Mouse (Mus musculus) embryonic facial prominence, embryonic 15.5 days (tissue): Measurements from ENCODE around the gene Myct1. TPM values are rescaled to one million over a fixed set of nuclear protein-coding genes. Genes with fewer than 3 reads are reported as not detected.

Experiments used
- ATAC-seq: fragments of 200-750 bp; cut with Nextera tagmentation; 2 replicates; pipeline ENCODE4 v1.8.0; 2017; ENCODE audit warnings: low read depth, moderate TSS enrichment; ENCODE audit not compliant: insufficient number of reproducible peaks, low FRiP score, low TSS enrichment
- H3K27ac ChIP-seq: fragments of 300-500 bp; sonication (generic); replicated peaks from 2 replicates; pipeline ENCODE4 v1.5.1; 2015; ENCODE audit warnings: mild to moderate bottlenecking, inconsistent platforms
- H3K27me3 ChIP-seq: fragments of 300-500 bp; sonication (generic); 2 replicates; pipeline ENCODE4 v1.6.1; 2015; ENCODE audit warnings: inconsistent platforms
- H3K36me3 ChIP-seq: fragments of 300-500 bp; sonication (generic); 2 replicates; pipeline ENCODE4 v1.6.1; 2015; ENCODE audit warnings: mild to moderate bottlenecking, inconsistent platforms
- H3K4me1 ChIP-seq: fragments of 300-500 bp; sonication (generic); 2 replicates; pipeline ENCODE4 v1.6.1; 2015; ENCODE audit warnings: inconsistent platforms
- H3K4me2 ChIP-seq: fragments of 300-500 bp; sonication (generic); replicated peaks from 2 replicates; pipeline ENCODE4 v1.6.1; 2015; ENCODE audit warnings: mild to moderate bottlenecking, inconsistent platforms
- H3K4me3 ChIP-seq: fragments of 300-500 bp; sonication (generic); replicated peaks from 2 replicates; pipeline ENCODE4 v1.5.1; 2015; ENCODE audit warnings: mild to moderate bottlenecking, inconsistent platforms
- H3K9ac ChIP-seq: fragments of 300-500 bp; sonication (generic); 2 replicates; pipeline ENCODE4 v1.6.1; 2015; ENCODE audit warnings: inconsistent platforms
- H3K9me3 ChIP-seq: fragments of 300-500 bp; sonication (generic); replicated peaks from 2 replicates; pipeline ENCODE4 v1.6.1; 2016; ENCODE audit warnings: inconsistent platforms
- WGBS: fragments of 180-500 bp; shearing (Covaris S2); methylation state at CpG from one replicate; pipeline ENCODE4 v1.1.7; 2015; 5-methylcytosine and 5-hydroxymethylcytosine counted together
- polyA plus RNA-seq: library from polyadenylated mRNA; unstranded; fragments of >200 nt; fragmentation: Nextera tagmentation; extraction: Ambion mirVana; gene quantifications from 2 replicates; pipeline ENCODE4 v1.2.1, GENCODE M21; 2015

Gene Myct1
- polyA plus RNA-seq, 1 experiment from 2014 or later, result 4.7 TPM

- Histone ChIP-seq H3K4me2 (no peak overlapping the region), H3K27me3 (no peaks in the 10 kb centered on the region), H3K36me3 (no peaks in the 10 kb centered on the region), H3K27ac (no peak overlapping the region), H3K4me3 (no peak overlapping the region), H3K4me1 (no peaks in the 10 kb centered on the region), H3K9me3 (no peaks in the 10 kb centered on the region), H3K9ac (no peak overlapping the region)
- 56% methylated on average over 13 of the region's 13 CpGs for WGBS
- no peak for ATAC-seq
These were observed 21.8 kb downstream of the Myct1 start for GRCm38 (mm10) chr10:5615186-5616040.

GRCm38 (mm10) chr10:5626268-5626667, 32.7 kb downstream of the Myct1 start:
- no peak for ATAC-seq
- 78% methylated on average over 5 of the region's 5 CpGs for WGBS
- Histone ChIP-seq H3K27ac (no peak overlapping the region), H3K4me3 (no peak overlapping the region), H3K36me3 (no peaks in the 10 kb centered on the region), H3K9ac (no peak overlapping the region), H3K4me1 (no peaks in the 10 kb centered on the region), H3K27me3 (no peaks in the 10 kb centered on the region), H3K4me2 (no peak overlapping the region), H3K9me3 (no peaks in the 10 kb centered on the region)

- Histone ChIP-seq H3K36me3 (no peaks in the 10 kb centered on the region), H3K4me2 (no peak overlapping the region), H3K27me3 (no peaks in the 10 kb centered on the region), H3K4me3 (no peak overlapping the region), H3K27ac (no peak overlapping the region), H3K4me1 (no peaks in the 10 kb centered on the region), H3K9ac (no peak overlapping the region), H3K9me3 (no peaks in the 10 kb centered on the region)
- ATAC-seq, result no peak
- WGBS, result 73% methylated on average over 4 of the region's 4 CpGs
These were observed 40.2 kb downstream of the Myct1 start for GRCm38 (mm10) chr10:5633672-5634200.

GRCm38 (mm10) chr10:5634336-5634735, 40.8 kb downstream of the Myct1 start:
- WGBS, result 32% methylated on average over 1 of the region's 1 CpGs
- Histone ChIP-seq H3K9me3 (no peaks in the 10 kb centered on the region), H3K27me3 (no peaks in the 10 kb centered on the region), H3K9ac (no peak overlapping the region), H3K4me3 (no peak overlapping the region), H3K4me2 (no peak overlapping the region), H3K27ac (no peak overlapping the region), H3K36me3 (no peaks in the 10 kb centered on the region), H3K4me1 (no peaks in the 10 kb centered on the region)
- no peak for ATAC-seq

GRCm38 (mm10) chr10:5637322-5637721, 43.7 kb downstream of the Myct1 start:
- no peak for ATAC-seq
- 80% methylated on average over 4 of the region's 4 CpGs for WGBS
- Histone ChIP-seq H3K4me2 (no peak overlapping the region), H3K4me1 (no peaks in the 10 kb centered on the region), H3K27ac (no peak overlapping the region), H3K9me3 (no peaks in the 10 kb centered on the region), H3K9ac (no peak overlapping the region), H3K36me3 (no peaks in the 10 kb centered on the region), H3K27me3 (no peaks in the 10 kb centered on the region), H3K4me3 (no peak overlapping the region)

GRCm38 (mm10) chr10:5639112-5639511, 45.5 kb downstream of the Myct1 start, which contains the start of gene Vip:
Vip (plus strand) TSS chr10:5639218.
- H3K27ac ChIP-seq, result no peak within 1 kb of the TSS
- no peaks in the 10 kb centered on the region for H3K4me1 ChIP-seq
- H3K36me3 ChIP-seq, result no peaks in the 10 kb centered on the region
- 28% methylated on average over 8 of the region's 8 CpGs for WGBS
- H3K4me3 ChIP-seq, result no peak within 1 kb of the TSS
- no peaks in the 10 kb centered on the region for H3K27me3 ChIP-seq
- no peaks in the 10 kb centered on the region for H3K9me3 ChIP-seq
- H3K9ac ChIP-seq, result no peak within 1 kb of the TSS
- no peak for ATAC-seq
- H3K4me2 ChIP-seq, result no peak within 1 kb of the TSS

Other genes starting within 250 kb of the Myct1 start
- gene Syne1, start 42.3 kb upstream of the Myct1 start, polyA plus RNA-seq, result 8.0 and 10.2 TPM in 2 replicates
- gene Vip, start 45.4 kb downstream of the Myct1 start, polyA plus RNA-seq, result 0.87 and 0.92 TPM in 2 replicates
- gene Fbxo5, start 211.8 kb downstream of the Myct1 start, polyA plus RNA-seq, result 51.4 and 53.4 TPM in 2 replicates
- 13.8 and 14.1 TPM in 2 replicates for gene Mtrf1l, start 230.1 kb downstream of the Myct1 start, polyA plus RNA-seq